Mouse (Mus musculus) gonadal fat pad, adult 2 months (tissue): ENCODE measurements around the gene Il4ra. TPM values are rescaled to one million over a fixed set of nuclear protein-coding genes. Genes with fewer than 3 reads are reported as not detected.

Experiments
- DNase-seq: peaks from one replicate; pipeline ENCODE4 v3.0.0-alpha.2; 2012; ENCODE audit warnings: low read depth
- polyA plus RNA-seq: library from polyadenylated mRNA; depleted of rRNA; stranded (reverse); fragments of >200 nt; gene quantifications from 2 replicates; pipeline ENCODE4 v1.2.3, GENCODE M21; 2012; rRNA removed

Gene Il4ra
- 61.7 and 63.8 TPM in 2 replicates for polyA plus RNA-seq

GRCm38 (mm10) chr7:125551766-125552709, at the start of gene Il4ra:
Il4ra (plus strand) TSS chr7:125552120.
- DNase-seq = peak; percentile 41

GRCm38 (mm10) chr7:125503374-125504092, 48.4 kb upstream of the Il4ra start:
- DNase-seq = no peak

GRCm38 (mm10) chr7:125504618-125505017, 47.3 kb upstream of the Il4ra start:
- no peak for DNase-seq

GRCm38 (mm10) chr7:125505568-125505967, 46.4 kb upstream of the Il4ra start:
- DNase-seq = no peak

GRCm38 (mm10) chr7:125507279-125507678, 44.6 kb upstream of the Il4ra start:
- DNase-seq = no peak

GRCm38 (mm10) chr7:125511432-125511831, 40.5 kb upstream of the Il4ra start:
- DNase-seq = no peak

- DNase-seq = no peak
These were observed 40.1 kb upstream of the Il4ra start for GRCm38 (mm10) chr7:125511852-125512251.

GRCm38 (mm10) chr7:125515081-125515853, 36.7 kb upstream of the Il4ra start:
- DNase-seq = no peak

- DNase-seq = no peak
These were observed 35.2 kb upstream of the Il4ra start for GRCm38 (mm10) chr7:125516723-125517122.

GRCm38 (mm10) chr7:125517470-125517869, 34.5 kb upstream of the Il4ra start:
- DNase-seq = no peak

GRCm38 (mm10) chr7:125519715-125520114, 32.2 kb upstream of the Il4ra start:
- DNase-seq = no peak

GRCm38 (mm10) chr7:125523051-125523450, 28.9 kb upstream of the Il4ra start:
- DNase-seq = no peak

GRCm38 (mm10) chr7:125527186-125527585, 24.7 kb upstream of the Il4ra start:
- no peak for DNase-seq

GRCm38 (mm10) chr7:125527901-125528580, 23.9 kb upstream of the Il4ra start:
- no peak for DNase-seq

- no peak for DNase-seq
These were observed 12.6 kb upstream of the Il4ra start for GRCm38 (mm10) chr7:125539351-125539750.

GRCm38 (mm10) chr7:125541026-125541425, 10.9 kb upstream of the Il4ra start:
- DNase-seq = no peak

GRCm38 (mm10) chr7:125541821-125542220, 10.1 kb upstream of the Il4ra start:
- no peak for DNase-seq

- no peak for DNase-seq
These were observed 9.4 kb upstream of the Il4ra start for GRCm38 (mm10) chr7:125542335-125543050.

GRCm38 (mm10) chr7:125543497-125543896, 8.4 kb upstream of the Il4ra start:
- no peak for DNase-seq

- no peak for DNase-seq
These were observed 6.6 kb upstream of the Il4ra start for GRCm38 (mm10) chr7:125545331-125545730.

GRCm38 (mm10) chr7:125546727-125547126, 5.2 kb upstream of the Il4ra start:
- DNase-seq = no peak
